Mouse (Mus musculus): ENCODE data around the gene Arid1b. TPM values are rescaled to one million over a fixed set of nuclear protein-coding genes. Genes with fewer than 3 reads are reported as not detected.

Arid1b gene
- total and polyA plus RNA-seq, 2 experiments: 9.7 to 11.7 TPM

DNA sequence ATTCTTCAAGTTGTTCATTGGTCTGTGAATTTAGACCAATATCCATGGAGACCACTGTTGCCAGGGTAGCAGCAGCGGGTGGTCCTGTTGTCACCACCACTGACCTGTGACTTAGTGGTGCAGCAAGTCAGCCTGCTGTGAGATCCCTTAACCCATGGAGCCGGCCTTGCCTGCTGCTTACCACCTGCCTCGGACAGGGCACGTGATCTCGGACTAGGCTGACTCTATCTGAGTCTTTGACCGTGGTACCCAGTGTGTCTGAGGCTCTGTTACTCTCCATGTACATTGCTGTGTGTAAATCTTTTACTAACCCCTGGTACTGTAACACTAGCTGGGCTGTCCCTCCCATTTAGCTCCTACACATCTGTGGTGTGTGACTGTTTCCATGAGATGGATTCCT lies 335.9 kb downstream of the Arid1b start:
- Histone ChIP-seq H3K79me2 (ENCODE audit: control insufficient read depth, insufficient read depth, low read length) (no peaks in the 10 kb centered on the region), H3K27ac (replicated peaks; ENCODE audit: insufficient read depth, low read depth, low read length) (no peak overlapping the region), H3K9ac (ENCODE audit: low read depth, low read length) (no peak overlapping the region), H3K4me1 (ENCODE audit: control insufficient read depth, insufficient read depth, low read length) (no peaks in the 10 kb centered on the region), H3K27me3 (ENCODE audit: control insufficient read depth, insufficient read depth, low read length) (no peaks in the 10 kb centered on the region), H3K4me3 (ENCODE audit: insufficient read depth, low read depth, low read length) (no peak overlapping the region), H3K36me3 (ENCODE audit: control insufficient read depth, insufficient read depth, low read length) (peaks cover 40% of the 10 kb centered on the region)
- WGBS: 99% methylated on average over 6 of the region's 6 CpGs
- no peak for TF ChIP-seq POLR2A (IDR thresholded peaks at IDR 0.05; ENCODE audit: extremely low read depth, insufficient read depth, low read length)
- no peak for TF ChIP-seq CTCF (IDR thresholded peaks at IDR 0.05; ENCODE audit: low read depth, low read length)
- no peak for DNase-seq (ENCODE audit: extremely low read depth, low read depth, low spot score)

DNA sequence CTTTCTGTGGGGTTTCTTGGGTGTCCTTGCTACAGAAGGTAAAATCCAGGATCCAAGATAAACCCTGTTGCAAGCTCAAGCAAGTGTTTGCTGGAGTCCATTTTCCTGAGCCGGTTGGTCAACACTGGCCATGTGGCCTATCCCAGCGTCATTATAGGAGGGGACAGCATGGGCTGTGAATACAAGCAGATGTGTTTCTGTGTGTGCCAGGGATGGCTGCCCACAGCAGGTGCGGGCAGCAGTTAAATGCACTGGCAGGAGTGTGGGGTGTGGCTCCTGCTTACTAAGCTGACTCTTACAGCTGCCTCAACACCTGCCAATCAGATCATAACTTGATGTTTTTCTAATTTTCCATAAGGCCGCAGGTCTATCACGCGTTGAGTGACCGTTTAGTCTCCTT lies 336.5 kb downstream of the Arid1b start:
- WGBS: 96% methylated on average over 7 of the region's 7 CpGs

DNA sequence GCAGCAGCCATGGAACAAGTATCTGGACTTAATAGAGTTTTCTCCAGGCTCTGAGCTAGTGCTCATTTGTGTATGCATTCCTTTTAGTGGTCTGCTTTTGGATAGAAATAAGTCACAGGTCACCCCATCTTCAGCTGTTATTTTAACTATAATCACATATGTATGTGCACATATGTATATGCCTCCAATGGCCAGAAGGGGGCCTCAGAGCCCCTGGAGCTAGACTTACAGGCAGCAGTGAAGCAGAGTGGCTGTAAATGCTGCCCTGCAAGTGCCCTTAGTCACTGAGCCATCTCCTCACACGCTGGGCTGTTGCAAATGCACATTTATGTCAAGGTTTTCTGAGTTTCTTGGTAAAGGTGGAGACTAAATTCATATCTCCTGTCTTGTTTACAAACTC lies 337.3 kb downstream of the Arid1b start:
- H3K9ac ChIP-seq (ENCODE audit: low read depth, low read length): no peak overlapping the region
- H3K27ac ChIP-seq (replicated peaks; ENCODE audit: insufficient read depth, low read depth, low read length): no peak overlapping the region
- DNase-seq (ENCODE audit: extremely low read depth, low read depth, low spot score): no peak
- TF ChIP-seq CTCF (IDR thresholded peaks at IDR 0.05; ENCODE audit: low read depth, low read length): peak; percentile 48
- no peak for TF ChIP-seq POLR2A (IDR thresholded peaks at IDR 0.05; ENCODE audit: extremely low read depth, insufficient read depth, low read length)
- peaks cover 42% of the 10 kb centered on the region for H3K36me3 ChIP-seq (ENCODE audit: control insufficient read depth, insufficient read depth, low read length)
- 97% methylated on average over 1 of the region's 1 CpGs for WGBS
- no peaks in the 10 kb centered on the region for H3K79me2 ChIP-seq (ENCODE audit: control insufficient read depth, insufficient read depth, low read length)
- H3K27me3 ChIP-seq (ENCODE audit: control insufficient read depth, insufficient read depth, low read length): no peaks in the 10 kb centered on the region
- no peaks in the 10 kb centered on the region for H3K4me1 ChIP-seq (ENCODE audit: control insufficient read depth, insufficient read depth, low read length)
- no peak overlapping the region for H3K4me3 ChIP-seq (ENCODE audit: insufficient read depth, low read depth, low read length)

More for the DNA sequence above, 336.5 kb downstream of the Arid1b start:
- Histone ChIP-seq H3K27ac (replicated peaks; ENCODE audit: insufficient read depth, low read depth, low read length) (no peak overlapping the region), H3K36me3 (ENCODE audit: control insufficient read depth, insufficient read depth, low read length) (peaks cover 38% of the 10 kb centered on the region), H3K4me1 (ENCODE audit: control insufficient read depth, insufficient read depth, low read length) (no peaks in the 10 kb centered on the region), H3K9ac (ENCODE audit: low read depth, low read length) (no peak overlapping the region), H3K79me2 (ENCODE audit: control insufficient read depth, insufficient read depth, low read length) (no peaks in the 10 kb centered on the region), H3K27me3 (ENCODE audit: control insufficient read depth, insufficient read depth, low read length) (no peaks in the 10 kb centered on the region), H3K4me3 (ENCODE audit: insufficient read depth, low read depth, low read length) (no peak overlapping the region)
- TF ChIP-seq POLR2A (IDR thresholded peaks at IDR 0.05; ENCODE audit: extremely low read depth, insufficient read depth, low read length) (no peak), CTCF (IDR thresholded peaks at IDR 0.05; ENCODE audit: low read depth, low read length) (no peak)
- no peak for DNase-seq (ENCODE audit: extremely low read depth, low read depth, low spot score)

DNA sequence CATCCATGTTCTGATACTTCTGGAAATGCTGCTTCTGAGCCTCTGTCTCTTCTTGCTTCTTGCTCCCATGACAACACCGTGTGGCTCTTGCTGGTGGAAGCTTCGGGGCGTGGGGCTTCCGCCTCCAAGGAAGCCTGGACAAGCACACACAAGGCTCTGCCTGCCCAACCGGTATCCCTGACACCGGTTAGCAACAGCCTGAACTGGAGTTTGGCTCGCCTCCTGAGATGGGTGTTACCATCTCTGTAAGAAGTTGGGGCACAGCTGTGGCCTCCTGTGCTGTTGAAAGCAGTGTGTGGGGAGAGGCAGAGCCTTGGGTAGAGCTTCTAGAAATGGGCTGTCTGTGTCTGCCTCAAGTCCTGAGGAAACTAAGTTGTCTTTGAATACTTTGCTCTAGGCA lies 340.4 kb downstream of the Arid1b start:
- H3K4me1 ChIP-seq (ENCODE audit: control insufficient read depth, insufficient read depth, low read length): no peaks in the 10 kb centered on the region
- no peak for DNase-seq (ENCODE audit: extremely low read depth, low read depth, low spot score)

DNA sequence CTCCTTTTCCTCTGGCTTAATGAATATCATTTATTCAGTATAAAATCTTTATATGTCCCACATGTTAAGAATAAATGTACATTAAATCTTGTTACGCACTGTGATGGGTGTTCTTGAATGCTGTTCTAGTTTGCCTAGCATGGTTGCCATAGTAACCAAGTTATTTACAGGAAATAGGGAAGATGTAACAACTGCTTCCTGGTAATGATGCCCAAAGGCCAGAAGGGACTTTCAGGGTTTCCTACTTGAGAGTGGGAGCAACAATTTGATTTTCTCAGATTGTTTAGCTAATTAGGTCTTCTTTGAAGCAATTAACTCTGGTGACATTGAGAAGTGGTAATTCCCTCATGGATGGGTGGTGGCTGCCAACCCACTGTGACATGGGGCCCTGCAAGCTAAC lies 350.3 kb downstream of the Arid1b start:
- Histone ChIP-seq H3K36me3 (ENCODE audit: control insufficient read depth, insufficient read depth, low read length) (peaks cover 32% of the 10 kb centered on the region), H3K27ac (replicated peaks; ENCODE audit: insufficient read depth, low read depth, low read length) (no peak overlapping the region), H3K4me1 (ENCODE audit: control insufficient read depth, insufficient read depth, low read length) (no peaks in the 10 kb centered on the region), H3K9ac (ENCODE audit: low read depth, low read length) (no peak overlapping the region), H3K4me3 (ENCODE audit: insufficient read depth, low read depth, low read length) (no peak overlapping the region), H3K27me3 (ENCODE audit: control insufficient read depth, insufficient read depth, low read length) (no peaks in the 10 kb centered on the region), H3K79me2 (ENCODE audit: control insufficient read depth, insufficient read depth, low read length) (no peaks in the 10 kb centered on the region)
- DNase-seq (ENCODE audit: extremely low read depth, low read depth, low spot score): no peak
- TF ChIP-seq CTCF (IDR thresholded peaks at IDR 0.05; ENCODE audit: low read depth, low read length) (no peak), POLR2A (IDR thresholded peaks at IDR 0.05; ENCODE audit: extremely low read depth, insufficient read depth, low read length) (no peak)
- WGBS: 100% methylated on average over 1 of the region's 1 CpGs

More for the DNA sequence above, 340.4 kb downstream of the Arid1b start:
- Histone ChIP-seq H3K4me3 (ENCODE audit: insufficient read depth, low read depth, low read length) (no peak overlapping the region), H3K79me2 (ENCODE audit: control insufficient read depth, insufficient read depth, low read length) (no peaks in the 10 kb centered on the region), H3K27ac (replicated peaks; ENCODE audit: insufficient read depth, low read depth, low read length) (no peak overlapping the region), H3K27me3 (ENCODE audit: control insufficient read depth, insufficient read depth, low read length) (no peaks in the 10 kb centered on the region), H3K9ac (ENCODE audit: low read depth, low read length) (no peak overlapping the region), H3K36me3 (ENCODE audit: control insufficient read depth, insufficient read depth, low read length) (peaks cover 48% of the 10 kb centered on the region)
- TF ChIP-seq POLR2A (IDR thresholded peaks at IDR 0.05; ENCODE audit: extremely low read depth, insufficient read depth, low read length) (no peak), CTCF (IDR thresholded peaks at IDR 0.05; ENCODE audit: low read depth, low read length) (no peak)
- WGBS: 95% methylated on average over 7 of the region's 7 CpGs

DNA sequence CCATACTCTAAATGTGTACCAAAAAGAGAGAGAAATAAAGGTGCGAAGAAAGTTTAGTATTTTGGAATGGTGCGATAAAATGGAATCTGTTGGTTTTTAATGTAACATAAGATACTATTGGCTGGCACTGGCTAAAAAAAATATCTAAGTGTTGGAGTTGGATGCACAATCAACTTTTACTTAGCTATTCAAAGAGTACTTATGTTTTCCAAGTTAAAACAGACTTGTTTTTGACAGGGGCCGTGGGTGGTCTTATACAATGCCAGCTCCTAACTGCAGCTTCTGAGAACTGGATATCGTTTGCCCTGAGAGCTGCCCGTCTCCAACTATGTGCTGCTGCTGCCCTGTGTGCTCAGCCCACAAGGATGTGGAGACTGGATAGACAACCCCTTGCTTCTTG lies 351.7 kb downstream of the Arid1b start:
- no peak for DNase-seq (ENCODE audit: extremely low read depth, low read depth, low spot score)
- H3K4me1 ChIP-seq (ENCODE audit: control insufficient read depth, insufficient read depth, low read length): no peaks in the 10 kb centered on the region
- no peaks in the 10 kb centered on the region for H3K79me2 ChIP-seq (ENCODE audit: control insufficient read depth, insufficient read depth, low read length)

More for the DNA sequence above, 351.7 kb downstream of the Arid1b start:
- WGBS: 96% methylated on average over 5 of the region's 5 CpGs
- Histone ChIP-seq H3K27me3 (ENCODE audit: control insufficient read depth, insufficient read depth, low read length) (no peaks in the 10 kb centered on the region), H3K9ac (ENCODE audit: low read depth, low read length) (no peak overlapping the region), H3K27ac (replicated peaks; ENCODE audit: insufficient read depth, low read depth, low read length) (no peak overlapping the region), H3K4me3 (ENCODE audit: insufficient read depth, low read depth, low read length) (no peak overlapping the region), H3K36me3 (ENCODE audit: control insufficient read depth, insufficient read depth, low read length) (peaks cover 21% of the 10 kb centered on the region)
- no peak for TF ChIP-seq POLR2A (IDR thresholded peaks at IDR 0.05; ENCODE audit: extremely low read depth, insufficient read depth, low read length)
- no peak for TF ChIP-seq CTCF (IDR thresholded peaks at IDR 0.05; ENCODE audit: low read depth, low read length)
